Mouse (Mus musculus) bone marrow, adult 2 months (tissue): ENCODE measurements at regions not wholly inside any gene's neighbourhood (a gene's known extent, or its start where the extent isn't known, plus 50 kb on each side); places are given as distances from the start of the nearest gene placed in this dataset.

ENCODE experiments used
- CTCF ChIP-seq: fragments of 200-500 bp; IDR thresholded peaks from 2 replicates; pipeline ENCODE4 v1.5.1; 2011; ENCODE audit warnings: low read length, control low read depth; ENCODE audit not compliant: control insufficient read depth, insufficient read depth
- POLR2A ChIP-seq: fragments of 200-500 bp; IDR thresholded peaks from 2 replicates; pipeline ENCODE4 v1.6.1; 2011; ENCODE audit warnings: low read depth, mild to moderate bottlenecking, control low read depth, low read length, borderline replicate concordance; ENCODE audit not compliant: control insufficient read depth

DNA sequence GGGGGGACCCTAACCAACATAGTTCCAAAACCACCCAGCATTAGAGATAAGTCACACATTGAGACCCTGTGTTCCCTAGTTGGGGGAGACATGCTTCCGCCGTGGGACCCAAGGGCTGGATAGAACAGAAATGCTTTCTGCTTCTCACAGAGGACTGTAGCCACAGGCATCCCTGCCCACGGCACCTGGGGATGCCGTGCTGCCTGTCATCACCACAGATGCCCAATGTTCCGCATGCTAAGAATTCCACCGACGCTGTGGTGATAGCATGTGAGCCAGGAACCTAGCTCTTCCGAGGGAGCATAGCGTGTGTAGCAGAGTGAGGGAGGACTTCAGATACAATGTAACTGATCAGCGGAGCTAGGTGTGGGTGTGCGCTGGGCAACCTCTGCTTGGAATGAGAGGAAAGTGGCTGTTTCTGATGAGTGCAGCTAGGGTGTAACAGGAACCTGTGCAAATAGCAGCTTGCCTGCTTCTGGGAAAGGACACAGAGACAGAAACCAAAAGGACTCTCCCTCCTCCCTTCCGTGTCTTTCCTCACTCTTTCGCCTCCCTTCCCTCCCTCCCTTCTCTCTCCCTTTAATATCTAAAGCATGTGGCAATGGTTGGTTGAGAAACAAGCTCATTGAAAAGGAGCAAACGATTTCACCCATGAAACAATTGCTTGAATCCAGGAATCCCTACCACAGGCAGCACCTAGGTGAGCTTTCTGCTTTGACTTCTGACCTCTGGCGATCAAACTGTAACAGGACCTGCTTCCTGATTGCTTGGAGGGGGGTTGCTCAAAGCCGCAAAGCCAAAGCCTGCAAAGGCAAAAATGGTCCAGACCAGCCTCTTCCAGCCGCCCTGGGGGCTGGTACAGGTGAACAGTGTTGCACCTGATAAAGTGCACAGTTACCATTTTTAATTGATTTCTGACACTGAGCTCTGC is 102.3 kb downstream of the Gm26897 start:
- no peak for TF ChIP-seq POLR2A
- TF ChIP-seq CTCF: no peak
